In genomic region chr1:106064291-106064690, GRCm38 (mm10) we compare ENCODE assay signal across 26 mouse cellular contexts.
A peak's percentile ranks its signal among the peaks of the same experiment; 100 is the strongest.
DNase-seq lines count a peak whose midpoint lies in the region; ATAC-seq and TF ChIP-seq lines count a peak whose summit lies in the region.
"Had no signal": no experiment of that assay in that cellular context is flagged by ENCODE, and none has a peak within 500 bp of the region (broad histone marks: within the 10 kb centered on the region; RNA-seq: fewer than 3 reads in every experiment).

No protein-coding gene starts in this region.

- TF ChIP-seq CTCF in lung, postnatal 0 days (IDR thresholded peaks at IDR 0.05) = no peak
- no peak for TF ChIP-seq CTCF in bone marrow, adult 2 months (IDR thresholded peaks at IDR 0.05; ENCODE audit: control insufficient read depth, insufficient read depth, low read length)

- H3K4me1 ChIP-seq in heart, embryonic 16.5 days (ENCODE audit: control insufficient read depth, insufficient read depth, low read length) = peaks cover 20% of the 10 kb centered on the region
- H3K4me1 ChIP-seq in heart, embryonic 11.5 days (ENCODE audit: control insufficient read depth, insufficient read depth, low read length) = peaks cover 8% of the 10 kb centered on the region; the same call in 1 of the 2 replicates
- peaks cover 7% of the 10 kb centered on the region for H3K4me1 ChIP-seq in lung, postnatal 0 days (ENCODE audit: insufficient read depth, low read depth, low read length)
- H3K4me1 ChIP-seq in bone marrow, adult 2 months (ENCODE audit: control insufficient read depth, insufficient read depth, low read length) = peaks cover 4% of the 10 kb centered on the region; the same call in 1 of the 2 replicates
- H3K4me1 ChIP-seq: hindbrain, embryonic 15.5 days; liver, embryonic 15.5 days had no signal

- H3K9me3 ChIP-seq in heart, embryonic 16.5 days (replicated peaks; ENCODE audit: control insufficient read depth, low read length) = no peaks in the 10 kb centered on the region
- H3K9me3 ChIP-seq in heart, embryonic 11.5 days (replicated peaks; ENCODE audit: control insufficient read depth, low read length) = no peaks in the 10 kb centered on the region
- no peaks in the 10 kb centered on the region for H3K9me3 ChIP-seq in lung, postnatal 0 days (ENCODE audit: low read length)
- H3K9me3 ChIP-seq: hindbrain, embryonic 10.5 days; hindbrain, embryonic 15.5 days; limb, embryonic 12.5 days; liver, embryonic 15.5 days had no signal

- no peak overlapping the region for H3K9ac ChIP-seq in heart, embryonic 16.5 days (ENCODE audit: low read length)
- H3K9ac ChIP-seq in heart, embryonic 11.5 days (ENCODE audit: low read depth, low read length) = no peak overlapping the region
- no peak overlapping the region for H3K9ac ChIP-seq in lung, postnatal 0 days (replicated peaks; ENCODE audit: low read depth)
- H3K9ac ChIP-seq: hindbrain, embryonic 15.5 days; limb, embryonic 12.5 days; liver, embryonic 15.5 days had no signal

- TF ChIP-seq POLR2A in bone marrow, adult 2 months (IDR thresholded peaks at IDR 0.05; ENCODE audit: borderline replicate concordance, control insufficient read depth, low read depth, low read length) = no peak

- 10% methylated on average over 3 of the region's 3 CpGs for WGBS in heart, embryonic 16.5 days
- 35% methylated on average over 3 of the region's 3 CpGs for WGBS in heart, embryonic 11.5 days (ENCODE audit: insufficient replicate concordance)
- 30% methylated on average over 3 of the region's 3 CpGs for WGBS in lung, postnatal 0 days
- 6% methylated on average over 3 of the region's 3 CpGs for WGBS in bone marrow, adult 2 months

- no peak overlapping the region for H3K4me3 ChIP-seq in heart, embryonic 16.5 days (ENCODE audit: low read length)
- no peak overlapping the region for H3K4me3 ChIP-seq in heart, embryonic 11.5 days (ENCODE audit: low read depth, low read length)
- H3K4me3 ChIP-seq in lung, postnatal 0 days (ENCODE audit: low read depth, low read length) = no peak overlapping the region
- H3K4me3 ChIP-seq in bone marrow, adult 2 months (replicated peaks; ENCODE audit: control insufficient read depth, low read depth, low read length) = no peak overlapping the region
- H3K4me3 ChIP-seq: erythroblast, embryonic 14.5 days; gastrocnemius, adult 2 months; hindbrain, embryonic 10.5 days; hindbrain, embryonic 15.5 days; limb, embryonic 12.5 days; liver, embryonic 15.5 days had no signal

- no peaks in the 10 kb centered on the region for H3K27me3 ChIP-seq in heart, embryonic 16.5 days (ENCODE audit: control insufficient read depth, insufficient read depth, low read length)
- H3K27me3 ChIP-seq in heart, embryonic 11.5 days (ENCODE audit: control insufficient read depth, insufficient read depth, low read length) = no peaks in the 10 kb centered on the region
- no peaks in the 10 kb centered on the region for H3K27me3 ChIP-seq in lung, postnatal 0 days (replicated peaks; ENCODE audit: insufficient read depth, low read length)
- H3K27me3 ChIP-seq: hindbrain, embryonic 15.5 days; limb, embryonic 12.5 days; liver, embryonic 15.5 days had no signal

- no peak overlapping the region for H3K4me2 ChIP-seq in heart, embryonic 16.5 days (ENCODE audit: low read depth, low read length)
- H3K4me2 ChIP-seq in heart, embryonic 11.5 days = no peak overlapping the region
- no peak overlapping the region for H3K4me2 ChIP-seq in lung, postnatal 0 days (replicated peaks; ENCODE audit: low read depth, low read length)
- H3K4me2 ChIP-seq: hindbrain, embryonic 15.5 days; limb, embryonic 12.5 days; liver, embryonic 15.5 days had no signal

- H3K27ac ChIP-seq in heart, embryonic 16.5 days (ENCODE audit: low read length) = 0 out of 2 replicates have a peak overlapping the region, but pooled peaks have one; percentile 0
- no peak overlapping the region for H3K27ac ChIP-seq in heart, embryonic 11.5 days (ENCODE audit: low read depth, low read length)
- no peak overlapping the region for H3K27ac ChIP-seq in lung, postnatal 0 days (ENCODE audit: low read length)
- 0 out of 2 replicates have a peak overlapping the region, but pooled peaks have one; percentile 12 for H3K27ac ChIP-seq in bone marrow, adult 2 months (ENCODE audit: control insufficient read depth, insufficient read depth, low read depth, low read length, poor library complexity)
- H3K27ac ChIP-seq: gastrocnemius, adult 2 months; hindbrain, embryonic 10.5 days; hindbrain, embryonic 15.5 days; limb, embryonic 12.5 days; liver, embryonic 15.5 days; macrophage; stomach, postnatal 0 days had no signal

- no peaks in the 10 kb centered on the region for H3K36me3 ChIP-seq in heart, embryonic 16.5 days (ENCODE audit: control insufficient read depth, insufficient read depth)
- H3K36me3 ChIP-seq in heart, embryonic 11.5 days (ENCODE audit: control insufficient read depth, insufficient read depth, low read length) = no peaks in the 10 kb centered on the region
- no peaks in the 10 kb centered on the region for H3K36me3 ChIP-seq in lung, postnatal 0 days (ENCODE audit: insufficient read depth, low read length)
- H3K36me3 ChIP-seq: hindbrain, embryonic 10.5 days; hindbrain, embryonic 15.5 days; limb, embryonic 12.5 days; liver, embryonic 15.5 days had no signal

- TF ChIP-seq EP300 in lung, postnatal 0 days (IDR thresholded peaks at IDR 0.05) = no peak

- ATAC-seq in heart, embryonic 16.5 days (replicated peaks; ENCODE audit: extremely low read depth, insufficient read depth, low FRiP score) = peak; percentile 64
- ATAC-seq in heart, embryonic 11.5 days (replicated peaks; ENCODE audit: insufficient number of reproducible peaks, low FRiP score, low TSS enrichment) = no peak; the same call in 1 of the 2 replicates
- ATAC-seq in lung, postnatal 0 days = peak; percentile 45; the same call in 1 of the 2 replicates
- ATAC-seq: forebrain, embryonic 16.5 days; inflammation-experienced regulatory T-cells, adult 6 months had no signal

- peak; percentile 61 for DNase-seq in lung, postnatal 0 days (ENCODE audit: low spot score)
- DNase-seq in lung, postnatal 14 days = no peak
- peak; percentile 17 for DNase-seq in gonadal fat pad, adult 2 months (ENCODE audit: low read depth)
- DNase-seq in adrenal gland, postnatal 4 days (ENCODE audit: low spot score in 2 of 2) = no peak
- DNase-seq in testis, postnatal 14 days (ENCODE audit: low spot score) = no peak
- DNase-seq: B cell, adult 2 months; cerebellum, adult 2 months; gastrocnemius, adult 2 months; gastrocnemius, postnatal 36 days; heart, postnatal 10 days; kidney, adult 2 months; kidney, postnatal 10 days; right cerebral cortex, postnatal 4 days; thymus, adult 2 months had no signal

Comparison
In these comparisons a context has a peak if more than half of its experiments do, and no peak if none do; other contexts are left out.
1. H3K27ac ChIP-seq: peak in heart, embryonic 16.5 days (single experiment) and bone marrow, adult 2 months (single experiment); none in heart, embryonic 11.5 days (single experiment) and lung, postnatal 0 days (single experiment).
2. DNase-seq: peak in lung, postnatal 0 days (single experiment) and gonadal fat pad, adult 2 months (single experiment); none in lung, postnatal 14 days (single experiment), adrenal gland, postnatal 4 days (0 of 2) and testis, postnatal 14 days (single experiment).